Mouse (Mus musculus) midbrain, postnatal 0 days (tissue): Measurements from ENCODE around the gene Got1. TPM values are rescaled to one million over a fixed set of nuclear protein-coding genes. Genes with fewer than 3 reads are reported as not detected.
A peak's percentile ranks its signal among the peaks of the same experiment; 100 is the strongest.

ENCODE experiments used
- ATAC-seq: fragments of 200-750 bp; cut with Nextera tagmentation; 2 replicates; pipeline ENCODE4 v1.8.0; 2017; ENCODE audit warnings: moderate number of reproducible peaks, mild to moderate bottlenecking, moderate TSS enrichment, moderate library complexity; ENCODE audit not compliant: low FRiP score
- DNase-seq: peaks from one replicate; pipeline ENCODE4 v3.0.0-alpha.2; 2015; ENCODE audit warnings: low spot score
- H3K27ac ChIP-seq: fragments of 300-500 bp; sonication (generic); 2 replicates; pipeline ENCODE4 v1.5.1; 2014; ENCODE audit warnings: low read depth, mild to moderate bottlenecking, low read length, mixed read lengths
- H3K27me3 ChIP-seq: fragments of 300-500 bp; sonication (generic); 2 replicates; pipeline ENCODE4 v1.6.1; 2014; ENCODE audit warnings: low read length, control low read depth, mixed read lengths; ENCODE audit not compliant: insufficient read depth
- H3K36me3 ChIP-seq: fragments of 300-500 bp; sonication (generic); 2 replicates; pipeline ENCODE4 v1.6.1; 2014; ENCODE audit warnings: low read length, control low read depth, mixed read lengths; ENCODE audit not compliant: insufficient read depth
- H3K4me1 ChIP-seq: fragments of 300-500 bp; sonication (generic); 2 replicates; pipeline ENCODE4 v1.6.1; 2014; ENCODE audit warnings: mild to moderate bottlenecking, control low read depth, antibody characterized with exemption, low read length, mixed read lengths; ENCODE audit not compliant: insufficient read depth
- H3K4me2 ChIP-seq: fragments of 300-500 bp; sonication (generic); 2 replicates; pipeline ENCODE4 v1.6.1; 2014; ENCODE audit warnings: low read depth, mild to moderate bottlenecking, low read length, mixed read lengths; ENCODE audit not compliant: poor library complexity, severe bottlenecking
- H3K4me3 ChIP-seq: fragments of 300-500 bp; sonication (generic); 2 replicates; pipeline ENCODE4 v1.5.1; 2014; ENCODE audit warnings: low read depth, mild to moderate bottlenecking, low read length, moderate library complexity
- H3K9ac ChIP-seq: fragments of 300-500 bp; sonication (generic); replicated peaks from 2 replicates; pipeline ENCODE4 v1.6.1; 2014; ENCODE audit warnings: mild to moderate bottlenecking, low read length, moderate library complexity, mixed read lengths; ENCODE audit not compliant: poor library complexity, severe bottlenecking
- H3K9me3 ChIP-seq: fragments of 300-500 bp; sonication (generic); 2 replicates; pipeline ENCODE4 v1.6.1; 2016; ENCODE audit warnings: low read length, control low read depth
- CTCF ChIP-seq: IDR thresholded peaks from 2 replicates; pipeline ENCODE4 v1.5.1; 2016; ENCODE audit warnings: antibody characterized with exemption, mild to moderate bottlenecking
- WGBS: fragments of 180-500 bp; shearing (Covaris S2); extraction: QIAGEN DNeasy Blood & Tissue Kit; methylation state at CpG from one replicate; pipeline ENCODE4 v1.1.7; 2014; 5-methylcytosine and 5-hydroxymethylcytosine counted together
- polyA plus RNA-seq: library from polyadenylated mRNA; unstranded; fragments of >200 nt; fragmentation: Nextera tagmentation; extraction: Ambion mirVana; gene quantifications from 2 replicates; pipeline ENCODE4 v1.2.1, GENCODE M21; 2015
- total RNA-seq: library from RNA; depleted of rRNA; stranded (reverse); fragments of >200 nt; gene quantifications from 2 replicates; pipeline ENCODE4 v1.2.3, GENCODE M21; 2014; rRNA removed

Gene Got1
- total RNA-seq (89.8 and 103 TPM in 2 replicates), polyA plus RNA-seq (121 and 129 TPM in 2 replicates)

DNA sequence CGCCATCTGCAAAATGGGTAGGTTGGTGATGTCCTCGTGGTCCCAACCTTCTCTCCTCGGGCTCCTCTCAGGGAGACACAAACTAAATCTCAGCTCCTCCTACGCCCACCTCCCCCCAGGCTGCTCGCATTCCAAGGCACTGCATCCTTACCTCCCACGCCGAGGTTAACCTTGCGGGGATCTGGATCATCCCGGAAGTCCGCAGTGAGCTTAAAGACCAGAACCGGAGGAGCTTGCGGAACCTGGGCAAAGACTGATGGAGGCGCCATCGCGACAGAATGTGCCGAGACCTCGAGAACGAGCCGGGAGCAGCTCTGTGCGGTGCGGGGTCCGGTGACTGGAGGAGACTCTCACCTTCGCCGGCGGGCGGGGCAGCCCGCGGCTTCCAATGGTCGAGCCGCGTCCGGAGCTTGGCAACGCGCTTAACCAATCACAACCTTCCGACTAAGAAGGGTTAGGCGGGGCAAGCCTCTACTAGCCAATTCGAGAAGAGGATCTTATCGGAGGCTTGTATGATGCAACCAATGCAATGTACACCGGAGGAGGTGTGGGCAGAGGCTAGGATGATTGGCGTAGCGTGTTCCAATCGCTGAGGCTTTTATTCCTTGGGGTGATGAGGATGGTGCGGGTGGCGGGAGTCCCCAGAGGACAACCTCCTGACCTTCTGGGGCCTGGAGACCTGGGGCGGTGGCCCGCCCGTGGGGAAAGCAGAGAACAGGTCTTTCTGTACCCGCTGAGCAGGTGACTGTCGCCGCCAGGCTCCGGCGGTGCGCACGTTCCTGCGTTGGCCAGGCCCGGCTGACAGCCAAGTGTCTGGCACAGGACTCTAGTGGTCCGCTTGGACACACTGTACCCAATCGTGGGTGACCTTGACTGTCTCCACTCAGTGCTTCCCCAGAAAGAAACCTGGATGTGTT, at the start of gene Got1:
Gene Got1 (minus strand): TSS at position 419 of the 917 bp plus-strand sequence.
- Histone ChIP-seq H3K27ac (peak within 1 kb of the TSS; percentile 86), H3K27me3 (no peaks in the 10 kb centered on the region), H3K4me2 (peak within 1 kb of the TSS; percentile 80), H3K9me3 (no peaks in the 10 kb centered on the region), H3K9ac (peak within 1 kb of the TSS; percentile 79), H3K4me1 (no peaks in the 10 kb centered on the region), H3K36me3 (no peaks in the 10 kb centered on the region), H3K4me3 (peak within 1 kb of the TSS; percentile 72)
- ATAC-seq (peak; percentile 99), DNase-seq (peak; percentile 99)
- under 1% methylated on average over 58 of the region's 58 CpGs for WGBS
- TF ChIP-seq CTCF = no peak

DNA sequence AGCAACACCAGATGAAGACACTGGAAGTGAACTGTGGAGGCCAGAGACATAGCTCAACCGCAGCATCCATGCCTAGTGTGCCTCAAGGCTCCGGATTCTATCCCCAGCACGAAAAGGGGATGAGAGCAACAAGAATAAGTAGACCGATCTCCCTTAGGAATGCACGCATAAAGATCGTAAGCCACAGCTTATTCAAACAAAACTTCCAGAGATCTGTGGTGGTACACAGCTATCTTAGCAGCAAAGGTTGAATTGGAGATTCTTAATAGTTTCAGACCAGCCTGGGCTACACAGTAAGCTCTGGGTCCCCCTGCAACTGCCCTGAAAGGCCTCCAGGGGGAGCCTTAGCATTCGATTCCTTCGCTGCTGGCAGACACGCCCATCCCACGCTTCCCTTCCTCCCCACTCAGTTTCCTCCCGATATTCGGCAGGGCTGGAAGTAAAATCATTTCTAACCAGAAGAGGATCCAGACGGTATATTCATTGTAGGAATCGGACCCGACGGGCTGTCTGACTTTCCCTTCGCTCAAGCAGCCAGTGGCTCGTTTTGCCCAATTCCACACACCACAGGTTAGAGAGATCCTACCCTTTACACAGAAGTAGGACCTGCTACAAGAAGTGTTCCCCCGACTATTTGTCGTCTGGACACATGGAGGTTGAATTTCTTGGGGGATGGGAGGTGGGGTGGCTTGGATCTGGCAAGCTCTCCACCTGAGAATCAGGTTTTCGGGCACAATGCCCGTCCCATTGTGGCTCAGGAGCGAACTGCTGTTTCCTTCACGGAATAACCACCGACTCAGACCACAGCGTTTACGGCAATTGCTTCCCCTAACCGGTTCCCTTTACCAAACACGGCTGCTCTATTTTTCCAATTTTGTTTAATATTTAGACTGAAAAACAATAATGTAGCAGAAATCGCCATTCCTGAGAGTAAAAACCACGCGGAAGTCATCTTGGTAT, 46.7 kb upstream of the Got1 start:
- Histone ChIP-seq H3K4me3 (peak overlapping the region; percentile 39), H3K36me3 (no peaks in the 10 kb centered on the region), H3K27me3 (peaks cover 22% of the 10 kb centered on the region), H3K27ac (no peak overlapping the region), H3K4me1 (no peaks in the 10 kb centered on the region), H3K4me2 (peak overlapping the region; percentile 59), H3K9me3 (no peaks in the 10 kb centered on the region), H3K9ac (0 out of 2 replicates have a peak overlapping the region, but pooled peaks have one; percentile 40)
- peak; percentile 91 for DNase-seq
- ATAC-seq = 0 out of 2 replicates have a peak, but pooled peaks have one; percentile 58
- TF ChIP-seq CTCF = peak; percentile 87
- WGBS = 14% methylated on average over 32 of the region's 32 CpGs

DNA sequence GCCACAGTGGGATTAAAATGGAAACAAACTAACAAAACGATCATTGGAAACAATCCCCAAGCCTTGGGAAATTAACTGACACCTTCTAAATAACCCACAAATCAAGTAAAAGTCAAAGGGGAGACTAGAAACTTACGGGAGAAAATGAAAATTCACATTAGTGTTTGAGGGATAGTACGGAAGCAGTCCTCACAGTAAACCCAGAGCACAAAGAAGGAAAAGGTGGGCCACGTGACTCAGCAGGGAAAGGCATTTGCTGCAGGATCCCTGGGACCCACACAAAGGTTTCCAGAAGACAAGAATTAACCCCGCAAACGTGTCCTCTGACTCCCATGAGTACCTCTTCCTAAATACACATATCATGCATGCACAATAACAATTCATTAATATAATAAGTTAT, 44.7 kb upstream of the Got1 start:
- 54% methylated on average over 6 of the region's 6 CpGs for WGBS
- ATAC-seq = no peak
- peaks cover 18% of the 10 kb centered on the region for H3K27me3 ChIP-seq

DNA sequence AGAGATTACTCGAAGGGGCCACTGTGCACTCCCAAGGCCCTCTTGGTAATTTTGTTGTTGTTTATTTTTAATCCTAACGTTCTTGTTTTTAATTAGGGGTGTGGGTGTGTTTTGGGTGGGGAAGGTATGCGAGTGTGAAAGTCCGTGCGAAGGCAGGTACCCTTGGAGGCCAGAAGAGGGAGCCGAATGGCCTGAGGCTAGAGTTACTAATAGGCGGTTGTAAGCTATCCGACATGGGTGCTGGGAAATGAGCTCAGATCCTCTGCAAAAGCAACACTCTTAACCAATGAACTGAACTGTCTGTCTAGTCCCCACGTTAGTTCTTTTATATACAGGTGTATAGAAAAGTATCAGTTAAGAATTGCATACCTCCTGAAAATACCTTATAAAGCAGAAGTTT, 43.9 kb upstream of the Got1 start:
- Histone ChIP-seq H3K27ac (no peak overlapping the region), H3K4me2 (no peak overlapping the region), H3K9me3 (no peaks in the 10 kb centered on the region), H3K9ac (no peak overlapping the region), H3K27me3 (peaks cover 13% of the 10 kb centered on the region), H3K36me3 (no peaks in the 10 kb centered on the region), H3K4me3 (no peak overlapping the region), H3K4me1 (no peaks in the 10 kb centered on the region)
- ATAC-seq = no peak
- no peak for DNase-seq
- 48% methylated on average over 9 of the region's 9 CpGs for WGBS
- 0 out of 2 replicates have a peak, but pooled peaks have one; percentile 4 for TF ChIP-seq CTCF

More for the DNA sequence above, 44.7 kb upstream of the Got1 start:
- no peak for TF ChIP-seq CTCF
- no peaks in the 10 kb centered on the region for H3K9me3 ChIP-seq
- H3K27ac ChIP-seq = no peak overlapping the region
- H3K4me2 ChIP-seq = no peak overlapping the region
- H3K4me3 ChIP-seq = no peak overlapping the region
- H3K36me3 ChIP-seq = no peaks in the 10 kb centered on the region
- H3K9ac ChIP-seq = no peak overlapping the region
- H3K4me1 ChIP-seq = no peaks in the 10 kb centered on the region
- no peak for DNase-seq

DNA sequence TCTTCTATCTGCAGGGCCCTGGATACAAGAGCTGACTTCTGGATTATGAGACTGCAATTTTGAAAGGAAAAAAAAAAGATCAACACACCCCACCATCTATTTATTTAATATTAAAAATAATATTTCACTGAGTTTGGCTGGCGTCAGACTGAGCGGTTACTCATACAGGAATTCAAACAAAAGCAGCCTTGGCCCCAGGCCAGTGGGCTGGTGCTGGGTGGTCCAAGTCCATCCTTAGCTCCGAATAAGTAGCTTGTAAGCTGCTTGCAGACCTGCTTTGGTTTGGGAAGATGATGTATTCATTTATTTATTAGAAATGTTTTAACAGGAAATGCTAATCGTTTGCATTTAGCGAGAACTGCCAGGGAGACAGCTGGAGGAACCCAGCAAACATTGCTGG, 38.8 kb upstream of the Got1 start:
- H3K4me2 ChIP-seq = no peak overlapping the region
- no peak overlapping the region for H3K4me3 ChIP-seq
- H3K27ac ChIP-seq = no peak overlapping the region
- no peaks in the 10 kb centered on the region for H3K9me3 ChIP-seq
- TF ChIP-seq CTCF = no peak
- 65% methylated on average over 5 of the region's 5 CpGs for WGBS
- DNase-seq (no peak), ATAC-seq (no peak)
- no peaks in the 10 kb centered on the region for H3K4me1 ChIP-seq
- 0 out of 2 replicates have a peak, but pooled peaks cover 3% of the 10 kb centered on the region for H3K27me3 ChIP-seq
- H3K9ac ChIP-seq = no peak overlapping the region
- H3K36me3 ChIP-seq = no peaks in the 10 kb centered on the region
